Mouse (Mus musculus) hindbrain, embryonic 15.5 days (tissue): Measurements from ENCODE around the gene Slc16a6. TPM values are rescaled to one million over a fixed set of nuclear protein-coding genes. Genes with fewer than 3 reads are reported as not detected.

ENCODE experiments used
- ATAC-seq: fragments of 200-750 bp; cut with Nextera tagmentation; 2 replicates; pipeline ENCODE4 v1.8.0; 2017; ENCODE audit warnings: low read depth, moderate number of reproducible peaks, moderate TSS enrichment; ENCODE audit not compliant: low FRiP score
- H3K27ac ChIP-seq: fragments of 300-500 bp; sonication (generic); replicated peaks from 2 replicates; pipeline ENCODE4 v1.5.1; 2015; ENCODE audit warnings: mild to moderate bottlenecking, inconsistent platforms
- H3K27me3 ChIP-seq: fragments of 300-500 bp; sonication (generic); 2 replicates; pipeline ENCODE4 v1.6.1; 2015; ENCODE audit warnings: control low read depth, inconsistent platforms
- H3K36me3 ChIP-seq: fragments of 300-500 bp; sonication (generic); 2 replicates; pipeline ENCODE4 v1.6.1; 2015; ENCODE audit warnings: control low read depth, inconsistent platforms
- H3K4me1 ChIP-seq: fragments of 300-500 bp; sonication (generic); replicated peaks from 2 replicates; pipeline ENCODE4 v1.6.1; 2015; ENCODE audit warnings: control low read depth, inconsistent platforms
- H3K4me2 ChIP-seq: fragments of 300-500 bp; sonication (generic); 2 replicates; pipeline ENCODE4 v1.6.1; 2015; ENCODE audit warnings: moderate library complexity, mild to moderate bottlenecking, inconsistent platforms
- H3K4me3 ChIP-seq: fragments of 300-500 bp; sonication (generic); 2 replicates; pipeline ENCODE4 v1.5.1; 2015; ENCODE audit warnings: mild to moderate bottlenecking, inconsistent platforms
- H3K9ac ChIP-seq: fragments of 300-500 bp; sonication (generic); 2 replicates; pipeline ENCODE4 v1.6.1; 2015; ENCODE audit warnings: inconsistent platforms
- H3K9me3 ChIP-seq: fragments of 300-500 bp; sonication (generic); 2 replicates; pipeline ENCODE4 v1.6.1; 2016; ENCODE audit warnings: control low read depth, inconsistent platforms
- WGBS: fragments of 180-500 bp; shearing (Covaris S2); methylation state at CpG from one replicate; pipeline ENCODE4 v1.1.7; 2015; 5-methylcytosine and 5-hydroxymethylcytosine counted together
- polyA plus RNA-seq: library from polyadenylated mRNA; unstranded; fragments of >200 nt; fragmentation: Nextera tagmentation; extraction: Ambion mirVana; gene quantifications from 2 replicates; pipeline ENCODE4 v1.2.1, GENCODE M21; 2015

Slc16a6 gene
- polyA plus RNA-seq, 1 experiment from 2014 or later, result 5.6 TPM

DNA sequence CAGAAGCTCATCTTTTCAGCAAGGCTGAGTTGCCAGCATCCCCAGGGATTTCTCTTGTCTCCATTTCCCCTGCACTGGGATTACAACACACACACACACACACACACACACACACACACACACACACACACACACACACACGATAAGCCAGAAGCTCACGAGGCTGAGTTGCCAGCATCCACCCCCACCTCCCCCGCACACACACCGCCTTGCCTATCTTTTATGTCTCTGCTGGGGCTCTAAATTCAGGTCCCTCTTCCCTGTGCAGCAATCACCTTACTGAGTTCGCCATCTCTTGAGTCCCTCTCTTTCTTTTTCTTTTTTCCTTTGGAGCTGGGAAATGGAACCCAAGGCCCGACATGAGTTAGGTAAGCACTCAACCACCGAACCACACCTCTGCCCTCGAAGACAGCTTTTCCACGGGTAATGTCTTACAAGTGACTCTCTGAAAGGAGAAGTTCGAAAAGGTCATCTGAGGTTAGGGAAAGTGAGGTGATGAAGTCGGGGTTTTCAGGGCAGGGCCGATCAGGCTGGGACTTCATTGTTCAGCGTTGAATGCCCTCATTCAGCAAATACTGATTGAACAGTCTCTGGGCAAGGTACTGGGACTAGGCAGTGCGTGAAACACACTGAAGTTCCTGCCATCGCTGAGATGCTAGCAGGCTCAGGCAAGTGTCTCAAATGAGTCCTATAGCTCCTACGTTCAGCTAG, 6.3 kb upstream of the Slc16a6 start:
- Histone ChIP-seq H3K9me3 (no peaks in the 10 kb centered on the region), H3K27me3 (no peaks in the 10 kb centered on the region), H3K4me1 (peaks cover 3% of the 10 kb centered on the region), H3K4me3 (no peak overlapping the region), H3K4me2 (no peak overlapping the region), H3K9ac (no peak overlapping the region), H3K27ac (no peak overlapping the region), H3K36me3 (no peaks in the 10 kb centered on the region)
- 40% methylated on average over 16 of the region's 16 CpGs for WGBS
- no peak for ATAC-seq

DNA sequence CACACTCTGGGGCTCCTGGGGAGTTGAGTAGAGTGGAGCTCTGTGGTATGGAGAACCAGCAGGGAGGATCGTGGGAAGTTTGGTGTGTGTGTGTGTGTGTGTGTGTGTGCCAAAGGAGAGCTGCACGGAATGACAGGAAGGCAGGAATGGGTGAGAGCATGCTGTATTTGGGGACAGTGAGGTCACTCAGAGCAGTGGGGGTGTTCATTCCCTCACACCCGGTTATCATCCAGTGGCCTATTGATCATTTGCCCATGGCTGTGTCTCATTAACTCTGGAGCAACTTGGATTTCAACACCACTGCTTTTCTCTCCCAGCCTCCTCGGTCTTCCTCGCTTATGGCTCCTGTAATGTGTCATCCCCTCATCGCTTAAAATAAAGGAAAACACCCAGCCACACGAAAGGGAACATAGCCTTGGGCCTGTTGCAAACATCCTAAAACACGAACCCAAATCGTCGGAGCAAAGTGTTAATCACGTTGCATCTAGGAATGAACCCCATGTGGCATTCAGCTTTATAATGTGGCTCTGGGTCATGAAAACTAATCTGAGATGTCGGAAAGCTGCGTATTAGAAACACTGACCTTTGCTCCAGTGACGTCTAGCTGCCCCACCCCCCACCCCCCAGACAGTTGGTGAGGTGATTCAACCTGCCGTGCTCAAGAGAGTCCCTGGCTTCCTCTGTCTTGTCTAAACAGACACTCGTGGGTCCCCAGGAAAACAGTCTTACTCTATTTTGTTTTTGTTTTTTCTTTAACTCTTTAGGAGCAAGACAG, 4.4 kb upstream of the Slc16a6 start:
- Histone ChIP-seq H3K4me3 (no peak overlapping the region), H3K27me3 (no peaks in the 10 kb centered on the region), H3K9me3 (no peaks in the 10 kb centered on the region), H3K27ac (no peak overlapping the region), H3K4me2 (no peak overlapping the region), H3K4me1 (peaks cover 7% of the 10 kb centered on the region), H3K9ac (no peak overlapping the region), H3K36me3 (no peaks in the 10 kb centered on the region)
- WGBS, result 43% methylated on average over 16 of the region's 16 CpGs
- ATAC-seq, result no peak

DNA sequence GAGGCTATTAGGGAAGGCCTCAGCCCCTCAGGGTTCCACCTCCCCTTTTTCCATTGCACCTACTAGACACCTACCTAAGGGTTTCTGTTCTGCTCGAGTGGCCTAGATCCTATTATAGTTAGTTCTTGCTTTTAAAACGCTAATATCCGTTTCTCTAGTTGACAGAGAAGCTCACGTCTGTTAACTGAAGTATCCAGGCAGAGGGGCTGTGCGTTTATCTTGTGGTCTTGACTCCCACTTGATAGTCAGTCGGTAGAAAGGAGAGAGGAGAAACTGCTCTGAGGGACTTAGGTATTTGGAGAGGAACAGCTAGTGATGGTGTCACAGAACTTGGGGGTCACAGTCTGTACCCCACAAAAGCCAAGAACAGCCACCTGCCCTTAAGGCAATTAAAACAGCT, 3.3 kb upstream of the Slc16a6 start:
- H3K27ac ChIP-seq, result peak overlapping the region; percentile 53
- no peak overlapping the region for H3K4me3 ChIP-seq
- H3K27me3 ChIP-seq, result peaks cover 2% of the 10 kb centered on the region; the same call in 1 of the 2 replicates
- H3K9ac ChIP-seq, result no peak overlapping the region
- no peaks in the 10 kb centered on the region for H3K36me3 ChIP-seq
- no peaks in the 10 kb centered on the region for H3K9me3 ChIP-seq
- H3K4me1 ChIP-seq, result peaks cover 16% of the 10 kb centered on the region
- 25% methylated on average over 6 of the region's 6 CpGs for WGBS
- no peak for ATAC-seq
- no peak overlapping the region for H3K4me2 ChIP-seq

DNA sequence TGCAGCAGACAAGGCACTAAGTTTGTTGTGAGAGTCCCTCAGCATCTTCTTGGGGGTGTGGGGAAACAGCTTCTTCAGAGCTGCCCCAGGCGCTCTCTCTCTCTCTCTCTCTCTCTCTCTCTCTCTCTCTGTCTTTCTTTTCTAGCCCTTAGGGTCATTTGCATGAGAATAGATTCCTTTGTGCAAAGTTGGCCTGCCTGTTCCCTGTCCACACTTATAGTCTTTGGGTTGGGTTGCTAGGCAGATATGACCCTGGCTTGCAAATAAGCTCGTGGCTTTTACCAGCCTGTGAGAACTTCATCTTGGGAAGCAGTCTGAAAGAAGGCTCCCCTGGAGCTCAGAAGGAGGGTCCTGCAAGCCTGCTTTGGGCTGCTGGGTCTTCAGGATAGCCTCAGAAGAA, 2.8 kb upstream of the Slc16a6 start:
- peaks cover 21% of the 10 kb centered on the region for H3K4me1 ChIP-seq
- H3K4me2 ChIP-seq, result no peak overlapping the region
- H3K9me3 ChIP-seq, result no peaks in the 10 kb centered on the region
- no peak overlapping the region for H3K9ac ChIP-seq
- no peak overlapping the region for H3K4me3 ChIP-seq
- H3K27me3 ChIP-seq, result peaks cover 4% of the 10 kb centered on the region; the same call in 1 of the 2 replicates
- no peak for ATAC-seq
- 36% methylated on average over 2 of the region's 2 CpGs for WGBS
- H3K36me3 ChIP-seq, result no peaks in the 10 kb centered on the region
- peak overlapping the region; percentile 53 for H3K27ac ChIP-seq

DNA sequence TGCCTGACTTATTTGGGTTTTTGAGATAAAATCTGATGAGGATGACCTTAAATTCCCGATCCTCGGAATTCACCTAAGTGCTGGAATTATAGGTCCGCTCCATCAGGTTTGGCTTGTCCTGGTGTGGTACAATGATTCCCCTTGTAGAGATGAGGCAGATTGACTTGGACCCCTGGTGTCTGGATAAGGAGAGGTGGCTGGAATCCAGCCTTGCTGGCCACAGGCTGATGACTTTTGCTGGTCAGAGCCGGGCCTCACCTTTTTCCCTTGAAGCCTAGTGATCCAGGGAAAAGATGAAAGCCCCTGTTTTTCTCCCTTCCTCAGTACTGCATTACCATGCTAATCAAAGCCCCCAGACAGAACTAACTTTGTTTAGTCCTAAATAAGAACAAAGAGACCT, 2.3 kb upstream of the Slc16a6 start:
- Histone ChIP-seq H3K9ac (no peak overlapping the region), H3K4me1 (peaks cover 21% of the 10 kb centered on the region), H3K27me3 (peaks cover 8% of the 10 kb centered on the region; the same call in 1 of the 2 replicates), H3K4me3 (no peak overlapping the region), H3K36me3 (no peaks in the 10 kb centered on the region), H3K9me3 (no peaks in the 10 kb centered on the region), H3K4me2 (no peak overlapping the region), H3K27ac (peak overlapping the region; percentile 53; the same call in 1 of the 2 replicates)
- WGBS, result 65% methylated on average over 4 of the region's 4 CpGs
- no peak for ATAC-seq

DNA sequence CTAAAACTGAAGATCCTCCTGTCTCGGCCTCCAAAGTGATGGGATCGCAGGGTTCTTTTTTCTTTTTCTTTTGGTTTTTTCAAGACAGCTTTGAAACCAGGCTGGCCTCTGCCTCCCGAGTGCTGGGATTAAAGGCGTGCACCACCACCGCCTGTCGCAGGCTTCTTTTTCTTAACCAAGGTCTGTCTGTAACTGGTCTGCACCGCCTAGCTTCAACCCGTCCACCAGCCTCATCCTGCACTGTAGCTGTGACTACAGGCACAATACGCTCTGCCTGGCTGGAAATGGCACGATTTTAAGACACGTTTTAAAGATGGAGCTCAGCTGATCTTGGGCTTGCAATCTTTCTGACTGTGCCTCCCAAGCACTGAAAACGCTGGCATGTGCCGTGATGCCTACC, 1.4 kb upstream of the Slc16a6 start:
- 75% methylated on average over 13 of the region's 13 CpGs for WGBS
- no peak overlapping the region for H3K4me2 ChIP-seq

DNA sequence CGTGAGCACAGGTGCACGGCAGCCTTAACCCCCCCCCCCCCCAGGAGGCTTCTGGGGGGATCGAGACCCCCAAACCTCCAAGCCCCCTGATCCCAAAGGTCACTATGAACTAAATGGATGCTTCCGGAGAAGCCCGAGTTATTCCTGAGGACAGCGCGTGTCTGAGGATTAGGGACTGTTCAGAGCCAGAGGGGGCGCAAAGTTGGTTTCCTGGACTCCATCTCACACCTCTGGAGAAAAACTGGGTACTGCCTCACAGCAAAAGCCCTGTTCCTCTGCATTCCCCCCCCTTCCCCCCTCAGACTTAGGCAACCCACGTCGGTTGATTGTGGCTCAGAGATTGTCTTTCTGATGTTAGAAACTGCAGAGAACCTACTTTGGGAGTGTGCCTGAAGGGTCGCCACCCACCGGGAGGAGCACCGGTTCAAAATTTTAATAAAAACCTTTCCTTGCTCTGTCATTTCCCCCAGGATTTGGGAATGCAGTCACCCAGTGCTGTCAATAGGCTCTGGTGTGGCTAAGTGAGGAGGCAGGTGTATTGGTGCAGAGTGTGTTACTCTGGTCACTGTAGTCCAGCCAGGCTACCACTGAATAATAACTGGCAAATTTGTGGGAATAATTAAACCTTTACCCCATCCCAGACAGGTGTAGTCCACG, 816 bp upstream of the Slc16a6 start:
- peaks cover 11% of the 10 kb centered on the region; the same call in 1 of the 2 replicates for H3K27me3 ChIP-seq
- 9% methylated on average over 14 of the region's 14 CpGs for WGBS
- H3K9me3 ChIP-seq, result no peaks in the 10 kb centered on the region
- peak overlapping the region; percentile 77 for H3K4me2 ChIP-seq
- peak; percentile 38; the same call in 1 of the 2 replicates for ATAC-seq
- peaks cover 21% of the 10 kb centered on the region for H3K4me1 ChIP-seq
- H3K9ac ChIP-seq, result peak overlapping the region; percentile 71
- H3K36me3 ChIP-seq, result no peaks in the 10 kb centered on the region
- peak overlapping the region; percentile 93 for H3K27ac ChIP-seq
- H3K4me3 ChIP-seq, result peak overlapping the region; percentile 57

More for the DNA sequence above, 1.4 kb upstream of the Slc16a6 start:
- Histone ChIP-seq H3K36me3 (no peaks in the 10 kb centered on the region), H3K4me3 (no peak overlapping the region), H3K27me3 (peaks cover 11% of the 10 kb centered on the region; the same call in 1 of the 2 replicates), H3K9me3 (no peaks in the 10 kb centered on the region), H3K9ac (no peak overlapping the region), H3K27ac (no peak overlapping the region), H3K4me1 (peaks cover 21% of the 10 kb centered on the region)
- ATAC-seq, result no peak

DNA sequence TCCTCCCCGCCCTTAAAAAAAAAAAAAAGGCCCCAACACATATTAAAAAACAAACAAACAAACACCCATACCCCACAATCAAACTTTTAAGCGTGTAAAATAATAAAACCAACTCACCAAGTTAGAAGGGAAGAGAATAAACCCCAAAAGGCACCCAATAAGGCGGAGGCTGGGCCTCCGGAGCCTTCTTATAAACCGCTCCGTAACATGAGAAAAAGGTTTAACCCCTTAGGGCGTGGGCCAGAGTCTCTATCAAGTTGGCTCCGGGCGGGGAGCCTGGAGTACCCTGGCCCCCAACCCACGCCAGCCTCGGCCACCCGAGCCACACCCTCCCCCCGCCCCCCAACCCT, 602 bp downstream of the Slc16a6 start:
- peak overlapping the region; percentile 77 for H3K4me2 ChIP-seq
- no peaks in the 10 kb centered on the region for H3K36me3 ChIP-seq
- H3K9ac ChIP-seq, result peak overlapping the region; percentile 71
- no peaks in the 10 kb centered on the region for H3K9me3 ChIP-seq
- ATAC-seq, result peak; percentile 62
- peaks cover 21% of the 10 kb centered on the region for H3K4me1 ChIP-seq
- 0% methylated on average over 12 of the region's 13 CpGs for WGBS
- peaks cover 11% of the 10 kb centered on the region; the same call in 1 of the 2 replicates for H3K27me3 ChIP-seq
- H3K27ac ChIP-seq, result peak overlapping the region; percentile 93
- peak overlapping the region; percentile 57 for H3K4me3 ChIP-seq

DNA sequence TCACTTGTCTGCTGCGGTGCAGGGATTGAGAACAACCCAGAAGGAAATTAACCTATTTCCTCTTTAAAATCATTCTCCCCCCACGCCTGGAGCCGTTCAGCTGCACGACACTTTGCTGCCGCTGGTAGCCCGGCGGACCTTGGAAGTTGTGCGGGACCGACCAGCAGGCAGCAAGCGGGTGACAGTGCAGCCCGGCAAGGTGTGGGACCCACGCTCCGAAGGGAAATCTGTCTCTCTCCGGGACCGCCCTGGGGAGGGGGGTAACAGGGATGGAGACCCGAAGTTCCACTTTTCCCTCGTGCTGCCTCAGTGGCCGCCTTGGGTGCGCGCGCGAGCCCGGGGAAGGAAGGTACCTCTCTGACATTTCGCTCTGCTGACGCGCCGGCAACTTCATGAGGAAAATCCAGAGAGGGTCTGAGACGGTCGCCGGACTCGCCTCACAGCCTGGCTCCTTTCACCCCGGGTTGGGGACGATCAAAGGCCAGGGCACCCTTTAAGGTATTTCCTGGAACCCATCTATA, 1.2 kb downstream of the Slc16a6 start:
- peak overlapping the region; percentile 93; the same call in 1 of the 2 replicates for H3K27ac ChIP-seq
- no peaks in the 10 kb centered on the region for H3K36me3 ChIP-seq
- peak overlapping the region; percentile 57 for H3K4me3 ChIP-seq
- no peaks in the 10 kb centered on the region for H3K9me3 ChIP-seq
- H3K4me1 ChIP-seq, result peaks cover 21% of the 10 kb centered on the region
- peaks cover 11% of the 10 kb centered on the region; the same call in 1 of the 2 replicates for H3K27me3 ChIP-seq
- H3K9ac ChIP-seq, result peak overlapping the region; percentile 71
- WGBS, result 0% methylated on average over 33 of the region's 33 CpGs
- ATAC-seq, result no peak
- H3K4me2 ChIP-seq, result peak overlapping the region; percentile 77

DNA sequence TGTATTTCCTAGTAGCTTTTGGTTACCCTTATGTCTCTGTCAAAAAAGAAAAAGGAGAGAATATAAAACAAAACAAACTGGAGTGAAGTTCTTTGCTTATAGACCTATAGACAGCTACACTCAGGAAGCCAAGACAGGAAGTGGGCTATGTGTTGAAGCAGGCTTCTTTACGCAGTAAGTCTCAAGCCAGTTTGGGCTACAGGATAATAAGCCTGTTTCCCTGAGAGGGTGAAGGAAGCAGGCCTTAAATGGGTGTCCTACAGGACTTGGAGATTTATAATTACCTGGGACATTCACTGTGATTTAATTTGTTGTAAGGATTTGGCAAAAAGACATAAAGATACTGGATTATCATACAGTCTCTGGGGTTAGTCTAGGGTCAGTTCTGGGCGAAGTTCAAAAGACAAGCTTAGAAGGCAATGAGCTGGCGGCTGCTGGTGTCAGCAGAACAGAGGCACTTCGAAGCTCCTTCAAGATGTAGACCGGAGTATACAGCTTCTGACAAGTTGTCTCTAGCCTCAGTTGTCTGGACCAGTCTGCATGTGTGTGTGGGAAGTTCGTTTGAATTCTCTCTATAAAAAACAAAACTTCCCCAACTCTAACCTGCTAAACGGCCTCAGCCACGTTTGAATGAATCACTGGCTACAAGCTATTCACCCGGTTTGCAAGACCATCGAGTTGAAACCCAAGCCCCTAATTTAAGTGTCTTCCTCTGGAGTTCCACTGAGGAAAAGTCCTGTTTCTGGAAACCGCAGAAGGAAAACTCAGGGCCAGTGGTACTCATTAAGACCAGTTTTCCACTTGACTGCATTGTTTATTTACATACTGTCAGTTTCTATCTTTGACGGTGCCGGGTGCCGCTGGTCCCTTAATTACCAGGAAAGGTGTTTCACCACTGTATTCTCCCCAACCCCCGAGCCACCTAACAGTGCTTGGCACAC, 2.2 kb downstream of the Slc16a6 start:
- H3K4me2 ChIP-seq, result peak overlapping the region; percentile 77
- WGBS, result 35% methylated on average over 15 of the region's 15 CpGs
- peak overlapping the region; percentile 57 for H3K4me3 ChIP-seq
- peaks cover 11% of the 10 kb centered on the region; the same call in 1 of the 2 replicates for H3K27me3 ChIP-seq
- H3K36me3 ChIP-seq, result no peaks in the 10 kb centered on the region
- no peaks in the 10 kb centered on the region for H3K9me3 ChIP-seq
- ATAC-seq, result no peak
- H3K27ac ChIP-seq, result no peak overlapping the region
- H3K9ac ChIP-seq, result 0 out of 2 replicates have a peak overlapping the region, but pooled peaks have one; percentile 71
- H3K4me1 ChIP-seq, result peaks cover 18% of the 10 kb centered on the region

DNA sequence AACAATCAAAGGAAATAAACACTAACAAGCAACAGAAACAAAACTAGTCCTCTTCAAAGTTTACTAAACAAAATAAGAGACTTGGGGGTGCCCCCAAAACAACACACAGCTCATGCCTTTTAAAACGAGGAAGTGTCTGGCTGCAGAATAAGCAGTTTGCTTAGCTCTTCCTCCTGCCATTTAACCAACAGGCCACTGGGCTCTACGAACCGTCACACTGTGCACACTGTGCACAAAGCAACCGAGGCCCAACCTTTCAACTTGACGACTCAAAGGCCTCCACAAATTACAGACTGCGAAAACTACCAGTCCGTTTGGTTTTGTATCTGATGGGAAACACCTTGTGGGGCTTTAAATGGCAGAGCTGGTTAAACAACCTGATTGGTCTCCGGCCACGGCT, 3.2 kb downstream of the Slc16a6 start:
- peaks cover 11% of the 10 kb centered on the region; the same call in 1 of the 2 replicates for H3K27me3 ChIP-seq
- peaks cover 18% of the 10 kb centered on the region for H3K4me1 ChIP-seq
- WGBS, result 70% methylated on average over 9 of the region's 9 CpGs
- no peak for ATAC-seq
- no peak overlapping the region for H3K27ac ChIP-seq
- no peak overlapping the region for H3K4me3 ChIP-seq
- no peak overlapping the region for H3K9ac ChIP-seq
- H3K4me2 ChIP-seq, result no peak overlapping the region
- H3K9me3 ChIP-seq, result no peaks in the 10 kb centered on the region
- H3K36me3 ChIP-seq, result no peaks in the 10 kb centered on the region
